Comparison of ENCODE assay signal across 15 mouse cellular contexts in genomic region chr13:102333667-102334066, GRCm38 (mm10).
A peak's percentile ranks its signal among the peaks of the same experiment; 100 is the strongest.
DNase-seq lines count a peak whose midpoint lies in the region; ATAC-seq lines count a peak whose summit lies in the region.
"Had no signal": no experiment of that assay in that cellular context is flagged by ENCODE, and none has a peak within 500 bp of the region (broad histone marks: within the 10 kb centered on the region; RNA-seq: fewer than 3 reads in every experiment).

No protein-coding gene starts in this region.

- peak; percentile 48 for ATAC-seq in forebrain, embryonic 13.5 days
- no peak; the same call in 1 of the 2 replicates for ATAC-seq in forebrain, embryonic 15.5 days (replicated peaks)
- ATAC-seq in heart, embryonic 14.5 days (ENCODE audit: insufficient number of reproducible peaks, insufficient read depth, low FRiP score, low read depth) = no peak
- no peak for ATAC-seq in limb, embryonic 13.5 days (ENCODE audit: low FRiP score, low read depth)
- ATAC-seq in neural tube, embryonic 15.5 days (ENCODE audit: low FRiP score) = no peak
- ATAC-seq: inflammation-experienced regulatory T-cells, adult 6 months; liver, postnatal 0 days; midbrain, embryonic 13.5 days had no signal

- intact Hi-C loops in heart, postnatal 10 days (cut with DNase I) = no loop called here

- no peaks in the 10 kb centered on the region for H3K36me3 ChIP-seq in forebrain, embryonic 13.5 days (ENCODE audit: poor library complexity, severe bottlenecking)
- H3K36me3 ChIP-seq in forebrain, embryonic 15.5 days = no peaks in the 10 kb centered on the region
- H3K36me3 ChIP-seq in heart, embryonic 14.5 days (ENCODE audit: control insufficient read depth, insufficient read depth, low read length) = no peaks in the 10 kb centered on the region
- H3K36me3 ChIP-seq in limb, embryonic 13.5 days = no peaks in the 10 kb centered on the region
- H3K36me3 ChIP-seq in limb, embryonic 10.5 days = no peaks in the 10 kb centered on the region
- no peaks in the 10 kb centered on the region for H3K36me3 ChIP-seq in neural tube, embryonic 15.5 days
- H3K36me3 ChIP-seq: G1E; midbrain, embryonic 13.5 days had no signal

- peaks cover 6% of the 10 kb centered on the region for H3K4me1 ChIP-seq in forebrain, embryonic 13.5 days
- peaks cover 12% of the 10 kb centered on the region for H3K4me1 ChIP-seq in forebrain, embryonic 15.5 days
- peaks cover 2 to 7% of the 10 kb centered on the region in 2 experiments; a peak in 1 of 4 replicates for H3K4me1 ChIP-seq in heart, embryonic 14.5 days (ENCODE audit: control insufficient read depth in 2 of 2, insufficient read depth in 2 of 2, low read length in 2 of 2)
- peaks cover 21% of the 10 kb centered on the region for H3K4me1 ChIP-seq in limb, embryonic 13.5 days
- peaks cover 3% of the 10 kb centered on the region; the same call in 1 of the 2 replicates for H3K4me1 ChIP-seq in limb, embryonic 10.5 days
- peaks cover 15% of the 10 kb centered on the region for H3K4me1 ChIP-seq in neural tube, embryonic 15.5 days
- H3K4me1 ChIP-seq: midbrain, embryonic 13.5 days had no signal

- 63% methylated on average over 1 of the region's 1 CpGs for WGBS in forebrain, embryonic 13.5 days
- WGBS in forebrain, embryonic 15.5 days = 50% methylated on average over 1 of the region's 1 CpGs
- 67% methylated on average over 1 of the region's 1 CpGs for WGBS in heart, embryonic 14.5 days
- WGBS in limb, embryonic 13.5 days = 46% methylated on average over 1 of the region's 1 CpGs
- WGBS in limb, embryonic 10.5 days = 76% methylated on average over 1 of the region's 1 CpGs
- WGBS in neural tube, embryonic 15.5 days = 22% methylated on average over 1 of the region's 1 CpGs

- DNase-seq in heart, postnatal 10 days = no peak
- no peak for DNase-seq in limb, embryonic 10.5 days (ENCODE audit: low spot score)
- no peak for DNase-seq in spleen, adult 18-20 months
- DNase-seq: kidney, adult 8-10 months; liver, postnatal 0 days; lung, postnatal 10 days had no signal

- no peaks in the 10 kb centered on the region for H3K27me3 ChIP-seq in forebrain, embryonic 13.5 days
- H3K27me3 ChIP-seq in forebrain, embryonic 15.5 days = no peaks in the 10 kb centered on the region
- no peaks in the 10 kb centered on the region for H3K27me3 ChIP-seq in heart, embryonic 14.5 days (ENCODE audit: control insufficient read depth, insufficient read depth, low read length)
- no peaks in the 10 kb centered on the region for H3K27me3 ChIP-seq in limb, embryonic 13.5 days
- peaks cover 3% of the 10 kb centered on the region; the same call in 1 of the 2 replicates for H3K27me3 ChIP-seq in limb, embryonic 10.5 days (ENCODE audit: low read depth, poor library complexity, severe bottlenecking)
- H3K27me3 ChIP-seq in neural tube, embryonic 15.5 days (replicated peaks) = no peaks in the 10 kb centered on the region
- H3K27me3 ChIP-seq: midbrain, embryonic 13.5 days had no signal

- no peak overlapping the region for H3K4me3 ChIP-seq in forebrain, embryonic 13.5 days
- H3K4me3 ChIP-seq in forebrain, embryonic 15.5 days = no peak overlapping the region
- H3K4me3 ChIP-seq in heart, embryonic 14.5 days (ENCODE audit: control insufficient read depth in 1 of 2, insufficient read depth in 1 of 2, low read depth in 1 of 2, low read length in 2 of 2) = no peak overlapping the region
- no peak overlapping the region for H3K4me3 ChIP-seq in limb, embryonic 13.5 days
- H3K4me3 ChIP-seq in limb, embryonic 10.5 days = no peak overlapping the region
- no peak overlapping the region for H3K4me3 ChIP-seq in neural tube, embryonic 15.5 days (replicated peaks)
- H3K4me3 ChIP-seq: midbrain, embryonic 13.5 days had no signal

- H3K4me2 ChIP-seq in forebrain, embryonic 13.5 days = no peak overlapping the region
- H3K4me2 ChIP-seq in forebrain, embryonic 15.5 days (replicated peaks) = no peak overlapping the region
- H3K4me2 ChIP-seq in heart, embryonic 14.5 days (ENCODE audit: low read length) = peak overlapping the region; percentile 53
- H3K4me2 ChIP-seq in limb, embryonic 13.5 days (replicated peaks) = peak overlapping the region; percentile 51; the same call in 1 of the 2 replicates
- peak overlapping the region; percentile 50 for H3K4me2 ChIP-seq in neural tube, embryonic 15.5 days
- H3K4me2 ChIP-seq: midbrain, embryonic 13.5 days had no signal

- H3K9me3 ChIP-seq in forebrain, embryonic 13.5 days (replicated peaks) = no peaks in the 10 kb centered on the region
- no peaks in the 10 kb centered on the region for H3K9me3 ChIP-seq in forebrain, embryonic 15.5 days
- H3K9me3 ChIP-seq in heart, embryonic 14.5 days (ENCODE audit: control insufficient read depth, low read length) = no peaks in the 10 kb centered on the region
- no peaks in the 10 kb centered on the region for H3K9me3 ChIP-seq in limb, embryonic 13.5 days
- H3K9me3 ChIP-seq in limb, embryonic 10.5 days (replicated peaks) = no peaks in the 10 kb centered on the region
- H3K9me3 ChIP-seq in neural tube, embryonic 15.5 days (replicated peaks) = no peaks in the 10 kb centered on the region
- H3K9me3 ChIP-seq: G1E; midbrain, embryonic 13.5 days had no signal

- no peak overlapping the region for H3K27ac ChIP-seq in forebrain, embryonic 13.5 days
- H3K27ac ChIP-seq in forebrain, embryonic 15.5 days (replicated peaks) = no peak overlapping the region
- H3K27ac ChIP-seq in heart, embryonic 14.5 days (replicated peaks in 1 of 2; ENCODE audit: control insufficient read depth in 1 of 2, insufficient read depth in 1 of 2, low read depth in 2 of 2, low read length in 2 of 2) = peak overlapping the region in 1 of 2 experiments; percentile 75; a peak in 2 of 4 replicates
- no peak overlapping the region for H3K27ac ChIP-seq in limb, embryonic 13.5 days
- H3K27ac ChIP-seq in limb, embryonic 10.5 days = no peak overlapping the region
- H3K27ac ChIP-seq in neural tube, embryonic 15.5 days (replicated peaks) = no peak overlapping the region
- H3K27ac ChIP-seq: layer of hippocampus, adult 2 months; midbrain, embryonic 13.5 days had no signal

- H3K9ac ChIP-seq in forebrain, embryonic 13.5 days = no peak overlapping the region
- no peak overlapping the region for H3K9ac ChIP-seq in forebrain, embryonic 15.5 days (replicated peaks)
- H3K9ac ChIP-seq in heart, embryonic 14.5 days (ENCODE audit: low read length) = no peak overlapping the region
- H3K9ac ChIP-seq in limb, embryonic 13.5 days = no peak overlapping the region
- H3K9ac ChIP-seq in neural tube, embryonic 15.5 days (replicated peaks) = no peak overlapping the region
- H3K9ac ChIP-seq: liver, postnatal 0 days; midbrain, embryonic 13.5 days had no signal

Comparison
In these comparisons a context has a peak if more than half of its experiments do, and no peak if none do; other contexts are left out.
1. H3K4me2 ChIP-seq: peak in heart, embryonic 14.5 days (single experiment), limb, embryonic 13.5 days (single experiment) and neural tube, embryonic 15.5 days (single experiment); none in forebrain, embryonic 13.5 days (single experiment) and forebrain, embryonic 15.5 days (single experiment).